Mouse (Mus musculus): ENCODE results near the gene Pex19.

GRCm38 (mm10) chr1:172162009-172162408, 35.5 kb downstream of the Pex19 start:
- TF ChIP-seq CTCF (IDR thresholded peaks at IDR 0.05; ENCODE audit: borderline replicate concordance, extremely low read depth, insufficient read depth, insufficient read length) (peak; percentile 56; the same call in 1 of the 2 replicates), POLR2A (IDR thresholded peaks at IDR 0.05; ENCODE audit: borderline replicate concordance, extremely low read depth, insufficient read depth, insufficient read length, poor library complexity, severe bottlenecking) (no peak)
